Mouse (Mus musculus) T-helper 1 cell (primary cell): Measurements from ENCODE around the gene Vmn1r220.
"Not testable (repeated sequence)": the region's sequence is repeated elsewhere in the genome, so short reads cannot be mapped to it uniquely, and the experiment has no call there.

Source experiments
- in situ Hi-C: fragments of 300-600 bp; cut with MboI, MseI; formaldehyde crosslinking; loops from one replicate; pipeline ENCODE4 v1.15.1; 2025; ENCODE audit warnings: high pct_unique_total_duplicates

Gene Vmn1r220

DNA sequence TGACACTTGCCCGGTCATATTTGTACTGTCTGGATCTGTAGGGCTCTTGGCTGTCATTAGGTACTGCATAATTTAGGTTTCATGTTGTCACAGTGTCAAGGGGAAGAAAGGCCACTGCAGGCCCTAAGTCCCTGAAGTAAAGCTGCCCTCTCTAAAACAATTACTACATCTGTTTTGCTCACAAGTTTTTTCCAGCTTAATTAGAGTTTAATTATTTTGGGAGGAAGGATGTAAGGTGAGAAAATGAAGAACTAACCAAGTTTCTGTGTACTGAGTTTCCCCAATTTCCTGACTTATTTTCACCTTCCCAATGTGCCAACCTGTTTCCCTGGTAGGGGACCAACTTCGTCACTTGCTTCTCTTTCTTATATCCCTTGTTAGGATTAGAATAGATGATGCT lies at the start of gene Vmn1r220:
Vmn1r220 (minus strand) TSS at position 101 of the 400 bp plus-strand sequence.
- in situ Hi-C loops, result no loop called here

DNA sequence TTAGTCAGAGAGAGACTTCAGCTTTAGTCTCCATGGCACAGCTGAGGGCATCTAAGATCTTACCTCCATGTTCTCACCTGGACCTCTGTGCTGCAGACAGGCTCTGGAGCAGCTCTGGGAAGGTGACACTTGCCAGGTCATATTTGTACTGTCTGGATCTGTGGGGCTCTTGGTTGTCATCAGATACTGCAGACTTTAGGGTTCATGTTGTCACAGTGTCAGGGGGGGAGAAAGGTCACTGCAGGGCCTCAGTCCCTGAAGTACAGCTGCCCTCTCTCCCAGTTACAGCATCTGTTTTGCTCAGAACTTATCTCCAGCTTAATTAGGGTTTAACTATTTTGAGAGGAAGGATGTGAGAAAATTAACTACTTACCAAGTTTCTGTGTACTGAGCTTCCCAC lies 48.1 kb upstream of the Vmn1r220 start, which contains the start of gene Vmn1r222:
Vmn1r222 (minus strand) TSS at position 101 of the 400 bp plus-strand sequence.
- in situ Hi-C loops, result not testable (repeated sequence)

DNA sequence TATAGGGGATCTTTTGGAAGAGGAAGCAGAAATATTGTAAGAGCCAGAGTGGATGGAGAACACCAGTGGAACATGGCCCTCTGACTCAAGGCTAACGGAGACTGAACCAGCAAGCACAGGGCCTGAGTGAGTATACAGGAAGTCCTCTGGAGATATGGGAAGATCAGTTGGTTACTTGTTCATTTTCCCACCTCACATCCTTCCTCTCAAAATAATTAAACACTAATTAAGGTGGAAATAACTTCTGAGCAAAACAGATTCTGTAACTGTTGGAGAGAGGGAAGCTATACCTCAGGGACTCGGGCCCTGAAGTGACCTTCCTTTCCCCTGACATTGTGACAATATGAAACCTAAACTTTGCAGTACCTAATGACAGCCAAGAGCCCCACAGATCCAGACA lies 26.1 kb upstream of the Vmn1r220 start, which contains the start of gene Vmn1r221:
Vmn1r221 (plus strand) TSS at position 301 of the 400 bp plus-strand sequence.
- in situ Hi-C loops, result loop anchor here (5.0 kb wide), 1 partner anchor 1107 kb away; the partner anchor contains the start of gene Vmn1r189

DNA sequence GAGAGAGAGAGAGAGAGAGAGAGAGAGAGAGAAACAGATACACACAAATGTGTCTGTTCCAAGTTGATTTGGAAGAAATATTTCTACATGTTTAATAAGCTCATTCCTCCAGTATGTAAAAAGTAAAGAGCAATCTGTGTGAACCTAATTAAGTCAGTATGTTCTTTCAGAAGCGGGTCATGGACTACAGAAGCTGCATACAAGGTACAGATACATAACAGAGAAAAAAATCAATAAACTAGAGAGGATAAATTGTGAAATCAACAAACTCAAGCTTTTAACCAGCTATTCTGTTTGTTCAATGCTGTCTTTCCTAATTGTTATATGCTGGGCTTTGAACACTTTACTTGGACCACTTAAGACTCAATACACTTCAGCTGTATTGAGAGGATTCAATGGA lies 16.1 kb upstream of the Vmn1r220 start:
- in situ Hi-C loops, result not testable (repeated sequence)

DNA sequence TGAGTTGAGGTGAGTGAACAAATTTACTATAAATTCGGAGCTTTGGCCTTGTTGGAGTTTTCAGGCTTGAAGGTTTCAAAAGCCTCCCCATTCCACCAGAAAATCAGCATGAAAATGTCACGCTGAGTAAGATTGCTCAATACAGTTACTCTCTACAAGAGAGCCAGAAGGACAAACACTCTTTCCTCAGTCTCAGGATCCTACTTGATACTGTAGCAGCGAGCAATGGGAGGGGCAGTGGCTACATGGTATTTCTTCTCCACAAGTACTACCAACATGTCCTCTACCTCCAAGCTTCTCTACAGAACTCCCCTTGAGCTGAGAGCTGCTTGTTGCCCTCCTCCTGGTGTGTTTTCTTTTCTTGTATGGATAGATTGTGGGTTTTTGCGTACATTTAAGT lies 21.3 kb downstream of the Vmn1r220 start:
- in situ Hi-C loops, result not testable (repeated sequence)

DNA sequence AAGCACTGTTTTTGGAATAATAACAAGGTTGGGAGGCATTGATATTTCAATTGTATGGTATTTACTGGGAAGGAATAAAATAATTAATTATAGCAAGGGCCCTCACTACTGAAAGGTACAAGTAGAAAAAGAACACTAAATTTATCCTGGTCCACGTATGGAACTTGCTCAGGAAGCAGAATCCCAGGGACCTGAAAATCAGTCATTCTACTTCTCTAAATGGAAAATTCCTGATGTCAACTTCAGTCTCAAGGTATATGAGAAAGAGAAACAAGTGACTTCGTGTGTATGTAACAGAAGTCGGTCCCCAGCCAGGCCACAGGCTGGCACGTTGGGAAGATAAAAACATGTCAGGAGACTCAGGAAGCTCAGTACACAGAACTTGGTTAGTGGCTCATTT lies 28.8 kb downstream of the Vmn1r220 start, which contains the start of gene Vmn1r219:
Vmn1r219 (plus strand) TSS at position 301 of the 400 bp plus-strand sequence.
- in situ Hi-C loops, result no loop called here

DNA sequence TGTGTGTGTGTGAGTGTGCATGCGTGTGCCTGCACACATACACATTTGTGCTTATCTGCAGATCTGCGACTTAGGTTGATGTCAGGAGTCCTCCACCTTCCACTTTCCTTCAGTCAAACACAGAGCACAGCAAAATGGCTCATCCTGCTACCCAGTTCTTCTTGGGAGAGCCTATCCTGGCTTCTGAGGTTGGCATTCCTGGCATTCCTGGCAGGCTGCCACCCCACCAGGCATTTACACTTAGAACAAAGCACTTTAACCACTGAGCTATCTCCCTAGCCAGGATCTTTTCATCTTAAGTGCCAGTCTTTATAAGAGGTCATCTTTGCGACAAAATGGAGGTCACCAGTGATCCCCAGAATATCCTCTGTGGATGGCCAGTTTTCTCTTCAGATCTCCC lies 29.9 kb downstream of the Vmn1r220 start:
- in situ Hi-C loops, result no loop called here

DNA sequence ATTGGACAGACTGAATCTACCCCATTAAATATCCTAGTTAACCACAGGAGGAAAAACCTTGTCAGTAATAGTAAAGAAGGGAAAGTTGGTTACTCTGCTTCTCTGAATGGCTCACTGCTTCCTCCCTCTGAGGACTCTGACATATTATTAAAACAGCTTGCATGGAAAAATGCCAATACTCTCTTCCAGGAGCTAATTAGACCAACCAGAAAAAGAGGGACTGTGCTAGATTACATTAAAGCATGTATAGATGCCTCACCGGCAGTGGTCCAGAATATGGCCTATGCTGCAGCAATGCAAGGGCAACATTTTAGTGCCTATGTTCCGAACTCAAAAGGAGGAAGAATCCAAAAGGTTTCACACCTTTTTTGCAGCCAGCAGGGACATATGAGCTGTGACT lies 48.9 kb downstream of the Vmn1r220 start:
- in situ Hi-C loops, result no loop called here

DNA sequence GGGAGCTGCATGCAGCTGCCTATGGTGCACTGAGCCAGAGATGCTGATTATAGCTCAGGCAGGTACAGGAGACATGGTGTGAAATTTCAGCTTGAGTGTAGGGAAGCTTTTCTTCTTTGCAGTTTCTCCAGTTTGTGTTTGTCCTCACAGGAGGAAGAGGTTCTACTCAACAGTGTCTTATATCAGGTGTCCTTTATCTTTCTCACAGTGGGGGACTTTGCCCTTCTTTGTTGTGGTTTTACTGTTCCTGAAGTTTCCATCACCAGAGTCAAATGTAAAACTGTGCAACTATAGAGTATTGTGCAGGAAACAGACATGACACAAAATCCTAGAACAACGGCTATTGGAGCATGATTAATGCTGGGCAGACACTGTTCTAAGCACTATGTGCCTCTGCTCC lies 54.3 kb downstream of the Vmn1r220 start:
- in situ Hi-C loops, result no loop called here

DNA sequence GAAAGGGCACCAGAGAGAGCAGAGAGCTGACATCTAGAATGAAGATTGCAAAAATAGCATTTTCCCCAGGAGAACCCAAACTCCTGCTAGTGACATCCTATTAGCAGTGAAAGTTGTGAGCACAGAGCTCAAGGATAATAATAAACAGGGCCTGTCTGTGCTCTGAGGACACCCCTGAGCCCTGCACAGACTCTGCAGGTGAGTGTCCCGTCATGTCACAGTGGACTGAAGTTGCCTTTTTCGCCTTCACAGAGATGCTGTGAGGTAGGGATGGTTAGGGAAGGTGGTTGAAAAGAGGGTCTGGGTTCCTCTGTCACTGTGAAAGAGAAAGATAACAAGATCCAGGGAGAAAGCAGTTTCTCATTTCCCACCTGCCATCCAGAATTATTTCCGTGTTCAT lies 54.7 kb downstream of the Vmn1r220 start, which contains the start of gene Vmn1r218:
Vmn1r218 (plus strand) TSS at position 57 of the 400 bp plus-strand sequence.
- in situ Hi-C loops, result no loop called here
